Mouse (Mus musculus) myocyte (in vitro differentiated cells): ENCODE data around the gene Ppp1r35.

ENCODE experiments used
- CEBPB ChIP-seq: IDR thresholded peaks from 2 replicates; pipeline ENCODE4 v1.6.1; 2011; ENCODE audit warnings: mild to moderate bottlenecking, moderate library complexity; ENCODE audit not compliant: poor library complexity, insufficient read depth, severe bottlenecking
- E2F4 ChIP-seq: IDR thresholded peaks from one replicate; pipeline ENCODE4 v1.6.1; 2011; ENCODE audit warnings: mild to moderate bottlenecking, control low read depth, moderate library complexity; ENCODE audit not compliant: insufficient read depth
- MAX ChIP-seq: IDR thresholded peaks from one replicate; pipeline ENCODE4 v1.6.1; 2011; ENCODE audit warnings: low read depth, mild to moderate bottlenecking, control low read depth
- MYOD1 ChIP-seq, 3 experiments: IDR thresholded peaks; one replicate each; pipeline ENCODE4 v1.6.1; 2011; ENCODE audit warnings: control low read depth in 2 of 3, low read depth in 2 of 3, mild to moderate bottlenecking in 2 of 3, moderate library complexity in 1 of 3; ENCODE audit not compliant: insufficient read length in 2 of 3, control insufficient read depth in 1 of 3
- MYOG ChIP-seq, 3 experiments: IDR thresholded peaks; one replicate each; pipeline ENCODE4 v1.6.1; 2011; ENCODE audit warnings: control low read depth in 2 of 3, low read depth in 2 of 3, mild to moderate bottlenecking in 2 of 3; ENCODE audit not compliant: insufficient read length in 2 of 3, control insufficient read depth in 1 of 3, insufficient read depth in 1 of 3
- POLR2A ChIP-seq: IDR thresholded peaks from one replicate; pipeline ENCODE4 v1.6.1; 2011; ENCODE audit warnings: low read depth, mild to moderate bottlenecking, control low read depth, moderate library complexity; ENCODE audit not compliant: insufficient read length
- POLR2AphosphoS2 ChIP-seq: IDR thresholded peaks from one replicate; pipeline ENCODE4 v1.6.1; 2011; ENCODE audit warnings: low read depth, control low read depth; ENCODE audit not compliant: insufficient read length
- TCF12 ChIP-seq: IDR thresholded peaks from one replicate; pipeline ENCODE4 v1.6.1; 2011; ENCODE audit warnings: mild to moderate bottlenecking, control low read depth; ENCODE audit not compliant: poor library complexity, insufficient read depth, severe bottlenecking

DNA sequence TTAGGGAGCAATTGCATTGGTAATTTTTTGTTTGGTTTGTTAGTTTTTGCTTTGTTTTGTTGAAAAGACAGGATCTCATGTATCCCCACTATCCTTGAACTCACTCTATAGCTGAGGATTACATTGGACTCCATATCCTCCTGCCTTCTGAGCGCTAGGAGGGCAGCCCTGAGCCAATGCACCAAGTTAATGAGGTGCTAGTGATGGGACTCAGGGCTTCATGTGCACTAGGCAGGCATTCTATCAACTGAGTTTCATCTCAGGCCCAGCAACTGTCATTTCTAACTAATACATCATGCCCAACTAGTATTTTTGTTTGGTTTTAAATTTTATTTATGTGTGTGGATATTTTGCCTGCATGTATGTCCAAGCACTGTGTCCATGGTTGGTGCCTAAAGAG lies 27.5 kb downstream of the Ppp1r35 start:
- TF ChIP-seq CEBPB, result no peak
- TF ChIP-seq MYOG (IDR thresholded peaks at IDR 0.05; ENCODE audit: control insufficient read depth in 1 of 3, insufficient read depth in 1 of 3, insufficient read length in 2 of 3, low read depth in 2 of 3), result no peak
- TF ChIP-seq E2F4, result no peak
- no peak for TF ChIP-seq MAX
- TF ChIP-seq POLR2A, result no peak
- TF ChIP-seq POLR2AphosphoS2, result no peak
- TF ChIP-seq TCF12, result no peak
- TF ChIP-seq MYOD1 (IDR thresholded peaks at IDR 0.05; ENCODE audit: control insufficient read depth in 1 of 3, insufficient read length in 2 of 3, low read depth in 2 of 3), result no peak
